Mouse (Mus musculus) cerebellum, postnatal 14 days (tissue): ENCODE results near the gene Vsig8.
A peak's percentile ranks its signal among the peaks of the same experiment; 100 is the strongest.

ENCODE experiments used
- DNase-seq, 2 experiments: peaks; one replicate each; pipeline ENCODE4 v3.0.0; 2021; ENCODE audit warnings: mixed read lengths in 2 of 2

The Vsig8 gene

GRCm38 (mm10) chr1:172555638-172556037, at the start of gene Vsig8:
Vsig8 (plus strand) TSS chr1:172555938.
- no peak for DNase-seq

GRCm38 (mm10) chr1:172507001-172507400, 48.7 kb upstream of the Vsig8 start:
- no peak for DNase-seq

- DNase-seq = no peak
Measured at GRCm38 (mm10) chr1:172507701-172508100, 48.0 kb upstream of the Vsig8 start.

GRCm38 (mm10) chr1:172508172-172508571, 47.6 kb upstream of the Vsig8 start:
- DNase-seq = no peak

DNA sequence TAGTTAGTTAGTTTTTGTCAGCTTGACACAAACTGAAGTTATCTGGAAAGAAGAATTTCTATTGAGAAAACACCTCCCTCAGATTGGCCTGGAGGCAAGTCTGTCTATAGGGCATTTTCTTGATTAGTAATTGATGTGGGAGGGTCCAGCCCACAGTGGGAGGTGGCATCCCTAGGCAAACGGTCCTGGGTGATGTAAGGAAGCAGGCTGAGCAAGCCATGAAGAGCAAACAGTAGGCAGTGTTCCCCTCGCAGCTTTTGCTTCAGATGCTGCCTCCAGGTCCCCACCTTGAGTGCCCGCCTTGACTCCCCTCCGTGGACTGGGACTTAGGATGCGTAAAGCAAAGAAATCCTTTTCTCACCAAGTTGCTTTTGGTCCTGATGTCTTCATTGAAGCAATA, 46.5 kb upstream of the Vsig8 start:
- no peak for DNase-seq

GRCm38 (mm10) chr1:172509983-172510382, 45.8 kb upstream of the Vsig8 start:
- DNase-seq = no peak

DNA sequence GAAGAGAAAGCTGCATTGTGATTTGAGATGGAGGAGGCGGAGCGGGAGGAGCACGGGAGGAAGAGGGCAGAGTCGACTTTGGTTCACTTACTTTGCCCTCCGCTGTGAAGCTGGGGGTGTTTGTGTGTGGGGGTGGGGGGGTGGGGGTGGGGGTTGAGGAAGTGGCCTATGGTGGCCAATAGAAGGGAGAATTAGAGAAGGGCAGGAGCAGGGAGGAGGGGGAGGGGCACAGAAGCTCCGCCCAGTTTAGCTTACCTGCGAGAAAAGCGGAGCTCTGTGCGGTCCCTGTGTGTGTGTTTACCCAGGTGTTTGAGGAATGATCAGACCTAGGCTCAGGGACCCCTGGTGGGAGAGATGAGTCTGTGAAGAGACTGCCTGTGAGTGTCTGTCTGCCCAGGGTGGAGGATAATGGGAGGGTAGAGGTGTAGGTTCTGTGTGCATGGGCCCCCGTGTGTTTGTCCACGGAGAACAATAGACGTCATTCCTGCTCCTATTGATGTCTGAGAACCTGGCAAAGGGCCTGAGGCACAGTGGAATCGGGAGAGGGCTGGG, 45.2 kb upstream of the Vsig8 start:
- no peak for DNase-seq

DNA sequence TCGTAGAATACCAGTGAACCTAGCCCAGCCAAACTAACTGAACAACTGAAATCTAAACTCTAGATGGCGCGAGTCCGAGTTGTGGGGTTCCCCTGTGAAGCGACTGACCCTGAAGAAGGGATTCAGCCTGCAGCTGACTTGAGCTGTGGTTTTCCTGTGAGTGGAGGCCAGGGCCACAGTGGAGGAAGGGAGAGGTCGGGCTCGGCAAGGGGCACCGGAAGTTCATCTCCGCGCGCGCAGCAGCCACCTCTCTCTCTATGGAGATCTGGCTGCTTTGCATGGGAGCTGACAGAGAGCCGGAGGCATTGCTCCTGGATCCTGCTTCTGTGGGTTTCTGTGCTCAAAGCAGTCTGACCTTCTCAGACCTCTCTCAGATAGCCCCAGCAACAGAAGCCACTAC, 42.8 kb upstream of the Vsig8 start:
- no peak for DNase-seq

- DNase-seq = no peak
Measured at GRCm38 (mm10) chr1:172513525-172514212, 42.1 kb upstream of the Vsig8 start.

- DNase-seq = no peak
Measured at GRCm38 (mm10) chr1:172514213-172514529, 41.6 kb upstream of the Vsig8 start.

DNA sequence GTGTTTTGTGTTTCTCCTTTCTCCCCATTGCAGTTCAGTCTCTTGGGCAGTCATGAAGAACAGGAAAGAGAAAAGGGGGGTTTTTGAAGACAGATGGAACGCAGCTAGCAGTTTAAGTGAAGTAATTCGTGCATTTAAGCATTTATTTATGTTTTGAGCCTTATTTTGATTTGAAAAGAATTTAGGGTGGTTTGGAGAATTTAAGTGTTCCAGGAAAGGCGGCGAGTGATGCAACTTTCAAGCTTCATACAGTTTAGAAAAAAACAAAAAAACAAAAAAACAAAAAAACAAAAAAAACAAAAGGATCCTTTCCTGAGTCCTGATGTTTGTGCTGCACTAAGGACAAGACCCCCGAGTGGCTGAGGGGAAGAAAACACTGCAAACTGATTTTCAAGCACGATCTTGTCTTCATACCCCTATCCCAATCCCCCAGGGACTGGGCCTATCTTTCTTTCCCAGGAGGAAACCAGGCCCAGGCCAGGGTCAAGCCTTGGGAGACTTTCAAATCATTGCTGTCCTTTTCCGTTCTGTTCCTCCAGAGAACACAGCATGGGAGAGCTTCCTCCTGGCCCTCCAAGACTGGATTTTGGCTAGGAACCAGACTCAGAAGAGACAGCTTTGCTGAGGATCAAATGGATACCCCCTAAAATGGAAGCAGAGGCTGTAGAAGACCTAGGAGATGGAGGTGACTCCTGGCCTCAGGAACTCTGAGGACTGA, 41.0 kb upstream of the Vsig8 start:
- DNase-seq = no peak

DNA sequence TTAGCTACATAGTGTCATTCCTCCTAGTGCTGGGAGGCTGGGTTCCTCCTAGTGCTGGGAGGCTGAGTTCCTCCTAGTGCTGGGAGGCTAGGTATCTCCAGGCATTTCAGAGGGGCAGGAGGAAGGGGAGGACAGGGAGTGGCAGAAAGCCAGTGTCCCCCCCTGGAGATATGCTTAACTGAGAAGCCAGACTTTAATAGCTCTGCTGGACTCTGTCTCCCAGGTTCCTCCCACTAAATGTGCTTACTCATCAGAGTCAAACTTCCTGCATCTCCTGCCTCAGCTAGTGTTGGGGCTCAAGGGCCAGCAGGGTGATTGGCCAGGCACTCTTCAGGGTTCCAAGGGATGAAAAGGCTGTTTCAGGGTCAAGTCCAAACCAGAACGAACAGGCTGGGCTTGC, 40.3 kb upstream of the Vsig8 start:
- no peak for DNase-seq

DNA sequence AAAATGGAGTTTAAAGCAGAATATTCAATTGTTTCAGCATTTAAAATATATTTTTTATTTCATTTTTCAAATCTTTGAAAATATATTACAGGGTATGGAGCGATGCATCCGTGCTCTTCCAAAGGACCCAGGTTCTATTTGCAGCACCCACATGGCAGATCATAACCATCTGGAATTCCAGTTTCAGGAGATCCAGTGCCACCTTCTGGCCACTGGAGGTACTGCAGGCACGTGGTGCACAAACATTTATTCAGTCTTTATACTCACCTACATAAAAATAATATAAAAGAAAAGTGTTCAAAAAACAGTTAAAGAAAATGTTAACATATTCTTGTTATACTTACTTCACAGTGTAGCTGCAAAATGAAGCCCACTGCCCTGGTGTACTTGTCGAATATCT, 37.7 kb upstream of the Vsig8 start:
- DNase-seq = peak in 1 of 2 experiments; percentile 33

GRCm38 (mm10) chr1:172519644-172520043, 36.1 kb upstream of the Vsig8 start:
- DNase-seq = no peak

GRCm38 (mm10) chr1:172520576-172521440, 34.9 kb upstream of the Vsig8 start, which contains the start of gene Cfap45:
Cfap45 (plus strand) TSS chr1:172520801.
- peak; percentile 70 to 77 for DNase-seq

GRCm38 (mm10) chr1:172522524-172522923, 33.2 kb upstream of the Vsig8 start:
- no peak for DNase-seq

GRCm38 (mm10) chr1:172523699-172524101, 32.0 kb upstream of the Vsig8 start:
- no peak for DNase-seq

GRCm38 (mm10) chr1:172525027-172525764, 30.5 kb upstream of the Vsig8 start:
- DNase-seq = no peak

DNA sequence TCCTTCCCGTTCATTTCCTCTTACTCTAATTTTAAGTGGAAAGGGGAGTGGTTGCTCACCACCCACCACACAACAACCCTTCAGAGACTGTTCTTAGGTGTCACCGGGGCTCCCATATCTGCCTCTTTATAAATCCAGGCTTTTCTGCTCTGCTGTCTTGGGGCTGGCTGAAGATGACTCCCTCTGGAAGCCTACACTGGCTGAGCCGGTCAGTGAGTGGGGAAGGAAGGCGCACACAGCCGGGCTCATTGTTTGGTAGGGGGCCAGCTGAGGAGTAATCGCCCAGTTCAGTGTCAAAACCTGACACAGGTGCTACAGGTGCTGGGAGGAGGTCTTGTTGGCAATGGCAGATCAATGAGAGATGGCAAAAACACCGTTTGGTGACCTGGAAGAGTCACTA, 29.8 kb upstream of the Vsig8 start:
- DNase-seq = no peak

- DNase-seq = no peak
Measured at GRCm38 (mm10) chr1:172526380-172527081, 29.2 kb upstream of the Vsig8 start.

GRCm38 (mm10) chr1:172527431-172527830, 28.3 kb upstream of the Vsig8 start:
- no peak for DNase-seq

GRCm38 (mm10) chr1:172528701-172529100, 27.0 kb upstream of the Vsig8 start:
- DNase-seq = peak; percentile 93 to 98
